Mouse (Mus musculus) neural tube, embryonic 15.5 days (tissue): ENCODE measurements at regions not wholly inside any gene's neighbourhood (a gene's known extent, or its start where the extent isn't known, plus 50 kb on each side); places are given as distances from the start of the nearest gene placed in this dataset.

Experiments
- ATAC-seq: fragments of 200-750 bp; cut with Nextera tagmentation; 2 replicates; pipeline ENCODE4 v1.8.0; 2017; ENCODE audit warnings: mild to moderate bottlenecking, moderate TSS enrichment, moderate library complexity; ENCODE audit not compliant: low FRiP score
- H3K27ac ChIP-seq: fragments of 300-500 bp; sonication (generic); replicated peaks from 2 replicates; pipeline ENCODE4 v1.5.1; 2015; ENCODE audit warnings: mild to moderate bottlenecking, inconsistent platforms
- H3K27me3 ChIP-seq: fragments of 300-500 bp; sonication (generic); replicated peaks from 2 replicates; pipeline ENCODE4 v1.6.1; 2015; ENCODE audit warnings: inconsistent platforms
- H3K36me3 ChIP-seq: fragments of 300-500 bp; sonication (generic); 2 replicates; pipeline ENCODE4 v1.6.1; 2015; ENCODE audit warnings: inconsistent platforms
- H3K4me1 ChIP-seq: fragments of 300-500 bp; sonication (generic); 2 replicates; pipeline ENCODE4 v1.6.1; 2015; ENCODE audit warnings: inconsistent platforms
- H3K4me2 ChIP-seq: fragments of 300-500 bp; sonication (generic); 2 replicates; pipeline ENCODE4 v1.6.1; 2015; ENCODE audit warnings: inconsistent platforms, mild to moderate bottlenecking, moderate library complexity
- H3K4me3 ChIP-seq: fragments of 300-500 bp; sonication (generic); replicated peaks from 2 replicates; pipeline ENCODE4 v1.5.1; 2015; ENCODE audit warnings: mild to moderate bottlenecking, inconsistent platforms
- H3K9ac ChIP-seq: fragments of 300-500 bp; sonication (generic); replicated peaks from 2 replicates; pipeline ENCODE4 v1.6.1; 2015; ENCODE audit warnings: mild to moderate bottlenecking, inconsistent platforms
- H3K9me3 ChIP-seq: fragments of 300-500 bp; sonication (generic); replicated peaks from 2 replicates; pipeline ENCODE4 v1.6.1; 2016; ENCODE audit warnings: inconsistent platforms
- WGBS: fragments of 180-500 bp; shearing (Covaris S2); methylation state at CpG from one replicate; pipeline ENCODE4 v1.1.7; 2015; ENCODE audit warnings: mixed read lengths; 5-methylcytosine and 5-hydroxymethylcytosine counted together

- Histone ChIP-seq H3K9me3 (no peaks in the 10 kb centered on the region), H3K27me3 (no peaks in the 10 kb centered on the region), H3K36me3 (no peaks in the 10 kb centered on the region), H3K4me1 (no peaks in the 10 kb centered on the region), H3K4me3 (no peak overlapping the region), H3K4me2 (no peak overlapping the region), H3K9ac (no peak overlapping the region), H3K27ac (no peak overlapping the region)
- ATAC-seq = no peak
Measured at GRCm38 (mm10) chr1:76920634-76921033, 594.3 kb downstream of the Epha4 start.

DNA sequence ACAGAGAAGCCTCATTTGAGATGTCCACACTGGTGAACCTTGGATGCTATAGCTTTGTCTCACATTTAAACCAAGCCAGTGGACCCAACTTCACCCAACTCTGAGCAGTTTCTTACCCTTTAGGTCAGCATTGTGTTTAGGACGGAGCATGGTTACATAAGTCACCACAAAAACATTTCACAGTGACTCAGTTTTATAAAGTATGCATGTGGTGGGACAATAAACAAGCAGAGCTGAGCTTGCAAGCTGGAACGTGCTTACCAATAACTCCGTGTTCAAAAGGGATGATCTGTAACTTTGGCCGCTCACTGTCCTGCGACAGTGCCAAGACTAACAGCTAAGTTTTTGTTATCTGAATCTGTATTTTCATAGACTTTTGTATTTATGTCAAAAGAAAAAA, 587.8 kb downstream of the Epha4 start:
- 88% methylated on average over 5 of the region's 5 CpGs for WGBS
- no peak for ATAC-seq
- peaks cover 3% of the 10 kb centered on the region; the same call in 1 of the 2 replicates for H3K27me3 ChIP-seq
- no peaks in the 10 kb centered on the region for H3K36me3 ChIP-seq
- H3K4me3 ChIP-seq = no peak overlapping the region
- H3K4me1 ChIP-seq = no peaks in the 10 kb centered on the region
- H3K4me2 ChIP-seq = no peak overlapping the region
- H3K9me3 ChIP-seq = no peaks in the 10 kb centered on the region
- no peak overlapping the region for H3K9ac ChIP-seq
- no peak overlapping the region for H3K27ac ChIP-seq

DNA sequence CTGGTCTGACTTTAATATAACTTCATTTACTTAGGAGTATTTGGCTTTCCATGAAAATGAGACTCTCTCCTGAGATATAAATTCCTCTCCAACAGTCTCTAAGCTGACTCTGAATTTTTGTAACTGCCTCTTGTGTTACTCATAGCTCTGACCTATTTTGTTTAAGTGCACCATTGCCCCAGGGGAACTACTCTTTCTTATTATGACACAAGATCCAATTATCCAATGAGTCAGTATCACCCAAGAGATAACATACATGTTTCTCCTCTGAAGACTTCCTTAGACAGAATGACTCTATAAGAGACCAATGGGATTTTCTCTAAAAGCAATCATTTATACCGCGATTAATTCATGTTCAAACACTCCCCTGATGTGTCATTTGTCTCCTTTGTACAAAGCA, 586.9 kb downstream of the Epha4 start:
- 85% methylated on average over 2 of the region's 2 CpGs for WGBS
- Histone ChIP-seq H3K27me3 (peaks cover 3% of the 10 kb centered on the region; the same call in 1 of the 2 replicates), H3K9me3 (no peaks in the 10 kb centered on the region), H3K27ac (no peak overlapping the region), H3K9ac (no peak overlapping the region), H3K4me1 (no peaks in the 10 kb centered on the region), H3K4me2 (no peak overlapping the region), H3K36me3 (no peaks in the 10 kb centered on the region), H3K4me3 (no peak overlapping the region)
- no peak for ATAC-seq

- Histone ChIP-seq H3K4me1 (no peaks in the 10 kb centered on the region), H3K4me3 (no peak overlapping the region), H3K9ac (no peak overlapping the region), H3K27ac (no peak overlapping the region), H3K27me3 (peaks cover 3% of the 10 kb centered on the region; the same call in 1 of the 2 replicates), H3K4me2 (no peak overlapping the region), H3K36me3 (no peaks in the 10 kb centered on the region), H3K9me3 (no peaks in the 10 kb centered on the region)
- ATAC-seq = no peak
- WGBS = 85% methylated on average over 4 of the region's 4 CpGs
Measured at GRCm38 (mm10) chr1:76933460-76933859, 581.4 kb downstream of the Epha4 start.

DNA sequence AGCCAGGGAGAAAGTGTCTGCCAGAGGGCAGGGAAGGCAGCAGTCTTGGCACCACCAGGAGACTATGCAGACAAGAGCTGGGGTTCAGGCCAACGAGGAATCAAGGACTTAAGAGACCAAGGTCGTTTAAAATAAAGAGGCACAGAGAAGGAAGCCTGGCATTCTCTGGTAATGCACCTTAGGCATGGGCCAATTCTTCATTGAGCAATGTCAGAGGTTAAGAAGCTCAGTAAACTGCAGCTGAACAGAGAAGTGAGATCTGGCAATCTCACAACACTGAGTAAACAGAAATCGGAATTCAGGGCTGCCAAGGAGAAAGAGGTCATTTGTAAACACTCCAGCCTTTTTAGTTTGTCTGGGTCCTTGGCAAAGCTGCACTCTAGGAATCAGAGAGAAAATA, 572.2 kb downstream of the Epha4 start:
- Histone ChIP-seq H3K4me1 (no peaks in the 10 kb centered on the region), H3K36me3 (no peaks in the 10 kb centered on the region), H3K27me3 (no peaks in the 10 kb centered on the region), H3K9ac (no peak overlapping the region), H3K4me2 (no peak overlapping the region), H3K9me3 (no peaks in the 10 kb centered on the region), H3K4me3 (no peak overlapping the region), H3K27ac (no peak overlapping the region)
- ATAC-seq = no peak
- 48% methylated on average over 3 of the region's 3 CpGs for WGBS

DNA sequence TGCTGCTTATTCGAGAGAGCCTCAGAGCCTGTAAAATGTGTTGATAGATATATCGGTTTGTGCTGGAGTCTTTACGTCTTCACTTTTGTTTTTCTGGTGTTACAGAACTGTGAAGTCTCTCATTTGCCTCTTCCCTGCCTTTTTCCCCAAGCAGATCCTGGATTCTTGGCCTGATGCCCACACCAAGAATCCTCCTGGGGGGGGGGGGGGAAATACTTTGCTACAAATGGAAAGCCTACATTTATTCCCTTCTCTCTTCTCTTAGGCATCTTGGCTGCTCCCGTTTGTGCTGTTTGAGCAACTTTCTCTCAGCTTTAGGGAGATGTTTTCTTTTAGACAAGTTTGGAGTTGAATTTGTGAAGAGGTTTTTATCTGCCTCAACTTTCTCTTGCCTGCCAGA, 570.8 kb downstream of the Epha4 start:
- H3K9ac ChIP-seq = no peak overlapping the region
- H3K27ac ChIP-seq = no peak overlapping the region
- no peaks in the 10 kb centered on the region for H3K36me3 ChIP-seq
- H3K27me3 ChIP-seq = no peaks in the 10 kb centered on the region
- H3K4me1 ChIP-seq = no peaks in the 10 kb centered on the region
- ATAC-seq = no peak
- WGBS = 84% methylated on average over 4 of the region's 4 CpGs
- no peak overlapping the region for H3K4me3 ChIP-seq
- no peaks in the 10 kb centered on the region for H3K9me3 ChIP-seq
- H3K4me2 ChIP-seq = no peak overlapping the region

DNA sequence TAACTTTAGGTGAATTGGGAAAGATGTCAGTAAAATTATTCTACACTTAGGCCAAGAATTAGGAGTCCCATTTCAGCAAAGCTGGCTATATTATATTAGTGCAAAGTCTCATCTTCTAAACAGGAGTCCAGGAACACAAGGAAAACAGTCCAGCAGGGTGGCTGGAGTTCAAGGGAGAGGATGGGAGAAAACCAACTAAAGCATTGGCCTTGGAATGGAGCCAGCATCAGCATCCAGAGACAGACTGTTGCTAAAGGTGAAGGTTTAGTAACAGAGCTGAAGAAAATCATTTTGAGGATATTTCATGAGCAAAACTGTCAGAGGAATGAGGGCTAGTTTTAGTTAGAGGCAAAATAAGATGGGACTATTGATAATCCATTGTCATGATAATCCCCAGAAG, 559.9 kb downstream of the Epha4 start:
- no peak for ATAC-seq
- Histone ChIP-seq H3K4me3 (no peak overlapping the region), H3K27ac (no peak overlapping the region), H3K27me3 (no peaks in the 10 kb centered on the region), H3K9ac (no peak overlapping the region), H3K9me3 (no peaks in the 10 kb centered on the region), H3K4me2 (no peak overlapping the region), H3K4me1 (no peaks in the 10 kb centered on the region), H3K36me3 (no peaks in the 10 kb centered on the region)

DNA sequence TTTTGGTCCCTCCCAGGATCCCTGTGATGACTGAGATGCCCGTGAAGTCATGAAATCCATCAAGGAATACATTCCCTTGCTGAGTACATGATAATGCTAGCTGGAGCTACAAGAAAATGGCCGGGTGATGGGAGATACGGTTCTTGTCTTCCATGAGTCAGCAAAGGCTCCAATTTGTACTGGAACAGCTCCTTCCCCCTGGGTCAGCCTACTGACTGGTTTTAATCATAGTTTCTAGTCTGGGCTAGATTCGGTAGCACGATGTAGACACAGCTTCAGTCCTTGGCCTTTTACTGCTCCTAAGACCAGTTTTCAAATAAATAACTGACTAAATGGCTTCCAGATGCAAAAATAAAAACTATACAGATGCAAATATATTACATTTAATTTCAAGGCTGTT, 557.5 kb downstream of the Epha4 start:
- no peak for ATAC-seq
- Histone ChIP-seq H3K4me2 (no peak overlapping the region), H3K27me3 (no peaks in the 10 kb centered on the region), H3K9me3 (no peaks in the 10 kb centered on the region), H3K4me1 (no peaks in the 10 kb centered on the region), H3K36me3 (no peaks in the 10 kb centered on the region), H3K4me3 (no peak overlapping the region), H3K27ac (no peak overlapping the region), H3K9ac (no peak overlapping the region)
- WGBS = 65% methylated on average over 5 of the region's 5 CpGs

GRCm38 (mm10) chr1:76958706-76959105, 556.2 kb downstream of the Epha4 start:
- ATAC-seq = no peak
- Histone ChIP-seq H3K4me1 (no peaks in the 10 kb centered on the region), H3K9me3 (no peaks in the 10 kb centered on the region), H3K4me3 (no peak overlapping the region), H3K9ac (no peak overlapping the region), H3K4me2 (no peak overlapping the region), H3K27ac (no peak overlapping the region), H3K36me3 (no peaks in the 10 kb centered on the region), H3K27me3 (no peaks in the 10 kb centered on the region)
- 79% methylated on average over 4 of the region's 4 CpGs for WGBS

DNA sequence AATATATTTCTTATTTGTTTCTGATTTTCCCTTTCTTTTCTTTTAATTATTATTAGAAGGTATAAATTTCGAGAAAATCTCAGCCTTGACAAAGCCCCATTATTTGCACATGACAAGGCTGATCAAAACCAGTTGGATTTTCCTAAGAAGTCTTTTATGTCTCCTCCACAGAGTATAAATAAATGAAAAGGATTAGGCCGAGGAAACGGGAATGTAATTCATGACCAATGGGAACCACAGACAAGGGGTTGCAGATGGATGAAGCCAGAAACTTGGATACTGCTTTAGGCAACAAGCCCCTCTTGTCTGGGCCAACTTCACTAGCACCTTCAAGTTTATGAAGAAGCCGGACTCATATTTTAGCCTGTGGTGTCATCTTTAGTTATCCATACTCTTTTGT, 542.4 kb downstream of the Epha4 start:
- WGBS = 61% methylated on average over 4 of the region's 4 CpGs
- Histone ChIP-seq H3K4me3 (no peak overlapping the region), H3K4me2 (no peak overlapping the region), H3K27ac (no peak overlapping the region), H3K36me3 (no peaks in the 10 kb centered on the region), H3K27me3 (no peaks in the 10 kb centered on the region), H3K9ac (no peak overlapping the region), H3K9me3 (no peaks in the 10 kb centered on the region), H3K4me1 (no peaks in the 10 kb centered on the region)
- ATAC-seq = no peak

GRCm38 (mm10) chr1:76975077-76975945, 539.6 kb downstream of the Epha4 start:
- Histone ChIP-seq H3K9ac (no peak overlapping the region), H3K4me1 (no peaks in the 10 kb centered on the region), H3K27me3 (no peaks in the 10 kb centered on the region), H3K4me2 (no peak overlapping the region), H3K27ac (no peak overlapping the region), H3K36me3 (no peaks in the 10 kb centered on the region), H3K9me3 (no peaks in the 10 kb centered on the region), H3K4me3 (no peak overlapping the region)
- WGBS = 72% methylated on average over 12 of the region's 12 CpGs
- no peak for ATAC-seq

- no peak overlapping the region for H3K4me2 ChIP-seq
- 70% methylated on average over 9 of the region's 9 CpGs for WGBS
- H3K36me3 ChIP-seq = no peaks in the 10 kb centered on the region
- no peak overlapping the region for H3K4me3 ChIP-seq
- no peaks in the 10 kb centered on the region for H3K4me1 ChIP-seq
- H3K27ac ChIP-seq = no peak overlapping the region
- H3K9me3 ChIP-seq = no peaks in the 10 kb centered on the region
- ATAC-seq = no peak
- H3K9ac ChIP-seq = no peak overlapping the region
- no peaks in the 10 kb centered on the region for H3K27me3 ChIP-seq
Measured at GRCm38 (mm10) chr1:76980498-76981152, 534.3 kb downstream of the Epha4 start.
